Mouse (Mus musculus): ENCODE results near the gene Cacna1d. TPM values are rescaled to one million over a fixed set of nuclear protein-coding genes. Genes with fewer than 3 reads are reported as not detected.

The Cacna1d gene
- total RNA-seq, 2 experiments from 2014 or later, result 39.7 to 43.9 TPM

GRCm38 (mm10) chr14:30171593-30171992, 319.7 kb downstream of the Cacna1d start:
- DNase-seq (ENCODE audit: low spot score in 2 of 2), result no peak

- no peak for DNase-seq (ENCODE audit: low spot score in 2 of 2)
Observed at GRCm38 (mm10) chr14:30171008-30171407, 320.2 kb downstream of the Cacna1d start.

GRCm38 (mm10) chr14:30169455-30169854, 321.8 kb downstream of the Cacna1d start:
- no peak for DNase-seq (ENCODE audit: low spot score in 2 of 2)

- no peak for DNase-seq (ENCODE audit: low spot score in 2 of 2)
Observed at GRCm38 (mm10) chr14:30168902-30169301, 322.4 kb downstream of the Cacna1d start.

DNA sequence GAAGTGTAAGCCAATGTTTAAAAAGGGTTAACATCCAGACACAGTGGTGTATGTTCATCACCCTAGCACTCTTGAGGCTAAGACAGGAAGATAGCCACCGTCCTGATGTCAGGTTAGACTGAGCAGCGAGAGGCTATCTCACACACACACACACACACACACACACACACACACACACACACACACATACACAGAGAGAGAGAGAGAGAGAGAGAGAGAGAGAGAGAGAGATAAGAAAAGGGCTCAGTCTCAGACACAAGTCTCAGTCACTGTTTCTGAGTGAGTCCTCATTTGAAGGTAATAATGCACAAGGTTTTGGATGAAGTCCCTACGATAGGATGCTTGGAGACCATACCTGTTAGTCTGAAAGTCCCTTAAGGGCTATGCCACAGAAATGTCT, 322.9 kb downstream of the Cacna1d start:
- no peak for DNase-seq (ENCODE audit: low spot score in 2 of 2)

DNA sequence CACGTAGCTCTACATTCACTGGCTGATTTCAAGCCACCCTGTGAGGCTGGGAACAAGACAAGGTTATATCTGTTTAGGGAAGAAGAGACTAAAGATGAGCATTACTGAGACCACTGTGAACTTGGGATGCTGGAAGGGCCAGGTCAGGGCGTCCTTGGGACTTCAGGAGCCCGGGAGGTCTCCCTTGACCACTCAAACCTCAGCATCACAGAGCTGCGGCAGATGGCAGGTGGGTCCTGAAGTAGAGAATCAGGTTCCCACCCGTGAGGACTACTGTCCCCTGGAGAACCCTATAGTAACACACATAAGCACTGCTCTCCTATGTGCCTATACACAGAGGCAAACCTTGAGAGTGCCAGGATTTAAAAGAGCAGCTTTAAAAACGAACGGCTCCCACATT, 323.6 kb downstream of the Cacna1d start:
- no peak for DNase-seq (ENCODE audit: low spot score in 2 of 2)

DNA sequence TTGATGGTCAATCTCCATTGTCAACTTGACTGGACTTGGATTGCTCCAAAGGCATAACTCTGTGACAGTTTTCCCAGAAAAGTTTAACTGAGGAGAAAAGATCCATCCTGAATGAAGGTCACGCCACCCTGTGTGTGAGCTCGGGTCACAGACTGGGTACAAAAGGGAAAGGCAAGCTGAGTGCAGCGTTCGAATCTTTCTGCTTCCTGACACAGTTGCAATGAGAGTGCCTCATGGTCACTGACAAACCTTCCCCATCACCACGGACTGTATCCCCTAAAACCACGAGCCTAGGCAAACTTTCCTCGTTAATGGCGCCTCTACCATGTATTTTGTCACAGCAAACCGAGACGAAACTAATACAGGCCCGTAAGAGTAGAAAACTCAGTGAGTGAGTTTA, 325.2 kb downstream of the Cacna1d start:
- DNase-seq (ENCODE audit: low spot score in 2 of 2), result no peak

GRCm38 (mm10) chr14:30163733-30164708, 327.2 kb downstream of the Cacna1d start:
- DNase-seq (ENCODE audit: low spot score in 2 of 2), result peak; percentile 40 to 62

DNA sequence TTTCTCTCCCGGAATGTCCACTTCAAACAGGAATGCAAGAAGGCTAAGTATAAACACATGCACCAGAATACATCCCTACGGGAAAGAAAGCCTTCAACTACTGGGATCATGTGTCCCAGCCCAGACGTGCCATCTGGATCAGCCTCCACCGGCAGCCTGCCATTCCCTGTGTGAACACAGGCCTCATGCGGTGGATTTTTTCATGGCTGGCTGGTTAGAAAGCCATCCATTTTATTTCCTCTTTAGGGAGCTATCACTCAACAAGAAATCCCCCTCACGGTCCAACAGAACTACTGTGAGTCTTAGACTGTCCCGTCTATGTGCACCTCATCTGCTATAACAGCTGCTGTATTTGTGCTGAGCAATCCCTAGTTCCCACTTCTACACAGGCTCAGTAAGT, 343.5 kb downstream of the Cacna1d start:
- peak; percentile 52 to 82 for DNase-seq (ENCODE audit: low spot score in 2 of 2)

DNA sequence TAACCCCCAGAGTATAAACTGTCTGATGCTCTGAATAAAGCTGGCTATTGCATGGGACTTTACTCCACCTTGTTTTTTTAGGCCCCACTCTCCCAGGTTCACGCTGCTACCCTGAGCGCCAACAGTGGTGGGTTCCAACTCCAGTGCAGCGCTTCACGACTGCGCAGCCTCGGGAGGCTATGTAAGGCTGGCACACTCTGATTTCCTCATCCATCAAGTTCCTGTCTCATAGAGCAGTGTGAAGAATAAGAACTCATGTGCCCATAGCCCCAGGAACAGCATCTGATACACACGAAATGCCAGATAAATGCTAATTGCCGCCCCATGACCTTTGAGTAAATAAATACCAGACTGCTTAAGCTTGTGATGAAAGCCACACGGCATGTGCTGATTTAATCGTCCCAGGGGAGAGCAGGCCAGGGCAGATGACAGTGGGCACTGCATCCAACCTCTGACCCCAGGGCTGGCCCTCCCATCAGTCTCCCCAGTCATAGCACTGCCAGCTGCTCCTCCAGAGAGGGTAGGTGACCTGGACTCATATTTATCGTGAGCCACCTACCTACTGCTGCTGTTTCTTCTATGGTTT, 352.8 kb downstream of the Cacna1d start:
- no peak for DNase-seq (ENCODE audit: low spot score in 2 of 2)

GRCm38 (mm10) chr14:30137961-30138360, 353.3 kb downstream of the Cacna1d start:
- no peak for DNase-seq (ENCODE audit: low spot score in 2 of 2)

DNA sequence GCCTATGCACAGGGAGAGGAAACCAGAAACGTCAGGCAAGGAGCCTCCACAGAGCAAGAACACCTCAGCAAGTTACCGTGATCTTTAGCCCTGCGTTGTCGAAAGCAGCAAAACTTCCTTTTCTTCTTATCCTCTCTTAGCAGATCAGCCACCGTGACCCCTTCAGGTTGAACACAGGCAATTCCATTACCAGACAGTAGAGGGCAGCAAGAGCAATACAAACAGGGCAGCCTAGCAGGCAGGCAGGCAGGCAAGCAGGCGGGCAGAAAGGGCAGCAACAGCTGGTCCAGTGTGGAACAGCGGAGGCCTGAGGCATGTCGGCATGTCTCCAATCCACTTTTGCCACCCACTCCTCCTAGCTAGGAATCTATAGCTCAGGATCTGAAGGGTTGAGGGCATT, 354.3 kb downstream of the Cacna1d start:
- peak; percentile 65 to 94 for DNase-seq (ENCODE audit: low spot score in 2 of 2)

DNA sequence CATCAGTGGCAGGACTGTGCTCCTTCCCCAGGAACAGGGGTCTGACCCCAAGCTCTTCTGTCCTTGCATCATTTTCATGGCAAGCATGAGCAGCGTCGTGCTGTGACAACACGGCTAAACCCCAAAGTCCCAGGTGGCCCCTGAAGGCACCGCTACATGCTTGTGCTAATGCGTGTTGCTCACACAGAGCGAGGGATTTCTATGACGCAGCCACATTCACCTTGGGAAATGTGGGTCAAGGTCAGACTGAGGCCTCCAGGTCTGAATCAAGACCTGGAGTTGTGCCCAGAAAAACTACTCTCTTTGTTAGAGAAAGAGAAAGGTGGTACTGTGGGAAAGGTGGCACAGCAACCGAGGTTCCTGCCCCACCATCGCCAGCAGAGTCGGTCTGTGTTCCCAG, 355.9 kb downstream of the Cacna1d start:
- DNase-seq (ENCODE audit: low spot score in 2 of 2), result no peak

GRCm38 (mm10) chr14:30133684-30134083, 357.6 kb downstream of the Cacna1d start:
- no peak for DNase-seq (ENCODE audit: low spot score in 2 of 2)

DNA sequence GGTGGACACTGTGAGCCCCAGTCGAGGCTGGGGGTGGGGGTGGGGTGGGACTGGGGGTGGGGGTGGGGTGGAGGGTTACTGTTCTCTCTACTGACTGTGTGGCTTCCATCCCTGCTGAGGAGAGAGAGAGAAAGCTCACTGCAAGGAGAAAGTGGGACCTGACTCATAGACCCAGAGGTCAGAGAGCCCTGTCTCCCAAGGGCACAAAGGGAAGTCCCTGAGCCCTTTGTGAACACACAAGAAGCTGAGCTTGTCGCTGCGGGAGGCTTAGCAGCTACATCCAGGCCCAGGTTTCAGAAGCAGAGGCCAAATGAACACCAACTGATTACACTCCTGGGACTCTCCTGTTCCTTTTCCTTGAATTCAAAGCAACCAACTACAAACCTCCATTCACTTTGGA, 360.0 kb downstream of the Cacna1d start:
- no peak for DNase-seq (ENCODE audit: low spot score in 2 of 2)

DNA sequence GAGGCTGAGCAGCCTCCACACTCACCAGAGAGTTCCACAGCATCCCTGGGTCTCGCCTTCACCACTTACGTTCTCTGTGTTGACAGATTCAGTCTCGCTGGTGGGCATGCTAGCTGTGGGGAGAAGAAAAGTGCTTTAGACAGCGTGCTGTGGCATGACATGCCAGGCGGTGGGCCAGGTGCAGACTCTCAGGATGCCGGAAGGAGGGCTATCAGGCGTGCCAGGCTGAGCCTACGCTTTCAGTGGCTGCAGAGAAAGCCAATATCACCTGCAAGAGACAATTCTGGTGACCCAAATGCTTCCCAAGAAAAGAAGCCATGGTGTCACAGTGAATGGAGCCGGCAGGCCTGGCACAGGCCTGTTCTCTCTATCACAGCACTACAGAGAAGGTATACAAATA, 361.2 kb downstream of the Cacna1d start:
- DNase-seq (ENCODE audit: low spot score in 2 of 2), result no peak

- no peak for DNase-seq (ENCODE audit: low spot score in 2 of 2)
Observed at GRCm38 (mm10) chr14:30129378-30129777, 361.9 kb downstream of the Cacna1d start.

DNA sequence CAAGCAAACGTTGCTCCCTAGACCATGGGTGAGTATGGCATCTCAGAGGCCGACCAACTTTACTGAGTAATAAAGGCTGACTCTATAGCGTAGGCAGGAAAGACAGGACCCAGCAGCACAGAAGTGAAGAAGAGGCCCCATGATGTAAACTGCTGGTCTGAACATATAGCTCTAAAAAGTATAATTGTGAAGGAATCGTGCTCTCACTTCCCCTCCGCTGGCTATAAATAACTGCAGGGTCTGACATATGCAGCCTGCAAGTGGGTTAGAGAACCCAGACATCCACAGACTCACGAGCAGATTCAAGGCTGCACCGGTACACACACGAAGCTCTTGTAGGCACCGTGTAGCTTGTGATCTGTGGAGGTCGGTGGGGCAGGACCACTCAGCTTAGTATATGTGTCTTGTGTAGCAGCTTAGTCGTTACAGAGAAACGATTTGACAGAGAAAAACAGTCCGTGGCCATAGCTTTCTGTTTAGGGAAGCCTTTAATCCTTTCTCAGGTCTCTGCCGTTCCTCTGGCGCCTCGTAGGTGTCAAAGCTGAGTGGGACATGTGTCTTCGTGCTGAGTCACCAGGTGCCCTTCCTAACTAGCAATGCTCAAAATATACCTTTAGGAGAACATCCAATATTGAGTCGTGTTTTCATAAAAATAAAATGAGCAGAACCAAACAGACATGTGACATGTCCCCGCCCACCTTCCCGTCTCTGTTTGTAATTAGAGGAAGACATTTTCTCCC, 366.1 kb downstream of the Cacna1d start:
- DNase-seq (ENCODE audit: low spot score in 2 of 2), result peak in 1 of 2 experiments; percentile 43

DNA sequence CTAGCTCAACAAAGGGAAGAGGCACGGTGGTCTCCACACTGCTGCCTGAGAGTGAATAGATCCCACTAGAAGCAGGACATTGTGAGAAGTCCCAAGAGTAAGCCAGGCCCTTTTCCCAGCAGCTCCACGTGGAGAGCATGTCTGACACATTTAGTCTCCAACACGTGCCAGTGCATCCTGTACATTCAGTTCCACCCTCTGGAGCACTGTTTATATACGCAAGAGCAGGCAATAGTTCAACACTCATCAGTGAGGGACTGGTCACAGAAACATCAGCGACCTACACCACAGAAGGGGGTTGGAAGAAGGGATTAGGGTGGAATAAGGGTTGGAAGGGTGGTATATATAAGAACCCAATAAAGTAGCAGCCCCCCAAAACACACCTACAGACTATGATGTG, 371.2 kb downstream of the Cacna1d start:
- no peak for DNase-seq (ENCODE audit: low spot score in 2 of 2)

GRCm38 (mm10) chr14:30113392-30114108, 377.7 kb downstream of the Cacna1d start:
- DNase-seq (ENCODE audit: low spot score in 2 of 2), result no peak

DNA sequence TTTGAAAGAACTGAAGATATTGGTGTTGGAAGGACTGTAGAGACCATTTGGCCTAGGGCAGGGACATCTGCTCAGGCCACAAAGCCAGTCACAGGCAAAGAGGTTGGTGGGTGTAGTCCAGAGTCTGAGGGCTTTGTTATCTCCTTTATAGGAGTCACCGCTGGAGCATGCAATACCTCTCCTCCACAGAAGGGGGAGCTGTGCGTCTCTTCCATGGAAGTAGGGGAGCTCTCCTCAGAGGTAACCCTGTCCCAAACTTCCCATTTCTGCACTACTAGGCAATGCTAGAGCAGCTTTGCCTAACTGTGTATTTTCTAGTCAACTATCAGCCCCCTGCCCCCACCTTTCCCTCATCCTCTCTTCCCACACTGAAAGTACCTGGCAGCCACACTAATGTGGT, 382.2 kb downstream of the Cacna1d start:
- no peak for DNase-seq (ENCODE audit: low spot score in 2 of 2)
